Mouse (Mus musculus) stomach, postnatal 0 days (tissue): ENCODE data around the gene Hgf.

Experiments
- CTCF ChIP-seq: IDR thresholded peaks from 2 replicates; pipeline ENCODE4 v1.5.1; 2016; ENCODE audit warnings: antibody characterized with exemption, low read depth, mild to moderate bottlenecking, moderate library complexity
- EP300 ChIP-seq: optimal IDR thresholded peaks from 2 replicates; pipeline ENCODE3; 2016; ENCODE audit warnings: antibody characterized with exemption

- TF ChIP-seq CTCF (no peak), EP300 (no peak)
Observed at GRCm38 (mm10) chr5:16547490-16547889, 5.8 kb upstream of the Hgf start.
